Comparison of ENCODE assay signal across 8 mouse cellular contexts in genomic region chr8:77535026-77535595, GRCm38 (mm10). TPM values are rescaled to one million over a fixed set of nuclear protein-coding genes. Genes with fewer than 3 reads are reported as not detected.
DNase-seq lines count a peak whose midpoint lies in the region.

No protein-coding gene starts in this region.

- H3K27me3 ChIP-seq in splenic B cell, adult 2 months (ENCODE audit: control insufficient read depth, insufficient read depth, low read length, poor library complexity, severe bottlenecking), result no peaks in the 10 kb centered on the region

- DNase-seq in embryo, embryonic 10.5 days (ENCODE audit: low spot score), result peak; percentile 54
- no peak for DNase-seq in embryo, embryonic 9.5 days (ENCODE audit: extremely low spot score)
- DNase-seq in Muller cell, postnatal 12 days (ENCODE audit: inconsistent ontology term), result peak; percentile 64
- peak; percentile 85 to 87 for DNase-seq in cerebellum, postnatal 10 days
- peak; percentile 36 for DNase-seq in gastrocnemius, postnatal 25 days
- DNase-seq in kidney, postnatal 25 days, result peak; percentile 64 to 73
- DNase-seq in lung, postnatal 10 days, result peak; percentile 67
- DNase-seq in splenic B cell, adult 2 months (ENCODE audit: low read depth, low spot score), result peak; percentile 52

- H3K36me3 ChIP-seq in splenic B cell, adult 2 months (ENCODE audit: control insufficient read depth, insufficient read depth, low read length, poor library complexity, severe bottlenecking), result no peaks in the 10 kb centered on the region

RNA-seq across cellular contexts. Expression of gene Prmt9, which starts 14.1 kb away (rescaled TPM):
- 1 to 10 TPM; 8.0 to 8.9 TPM for total RNA-seq in gastrocnemius, postnatal 25 days (2021)

RNA-seq across cellular contexts. Expression of gene Arhgap10, which starts 17.4 kb away (rescaled TPM):
- 10 to 100 TPM; 48.2 to 58.2 TPM for total RNA-seq in gastrocnemius, postnatal 25 days (2021)
